Mouse (Mus musculus) heart, postnatal 4 days (tissue): ENCODE data around the gene Mgrn1. TPM values are rescaled to one million over a fixed set of nuclear protein-coding genes. Genes with fewer than 3 reads are reported as not detected.

ENCODE experiments used
- DNase-seq: peaks from one replicate; pipeline ENCODE4 v3.0.0; 2021
- total RNA-seq, 2 experiments: library from RNA; stranded (reverse); gene quantifications; 2 replicates each; pipeline ENCODE4 v1.2.3; 2021

Gene Mgrn1
- total RNA-seq, 2 experiments from 2014 or later = 170 to 187 TPM

GRCm38 (mm10) chr16:4909745-4910144, 23.7 kb downstream of the Mgrn1 start:
- peak; percentile 38 for DNase-seq

DNA sequence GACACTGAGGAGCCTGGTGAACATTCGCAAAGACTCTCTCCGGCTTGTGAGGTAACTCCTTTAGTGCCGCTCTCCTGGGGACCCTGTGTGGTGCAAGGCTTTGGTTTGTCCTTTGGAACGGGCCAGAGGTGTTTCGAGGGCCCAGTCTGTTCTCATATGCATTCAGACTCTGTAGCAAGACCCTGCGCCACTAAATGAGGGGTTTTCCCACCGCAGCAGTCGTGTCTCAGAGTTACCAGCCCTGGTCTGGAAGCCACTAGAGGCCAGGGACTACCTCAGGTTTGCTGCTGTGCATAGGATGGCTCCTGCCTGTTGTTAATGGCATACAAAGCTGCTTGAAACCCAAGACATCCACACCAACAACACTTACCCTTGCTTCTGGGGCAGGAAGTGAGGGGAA, 24.7 kb downstream of the Mgrn1 start:
- DNase-seq = no peak

- DNase-seq = no peak
These were observed 26.1 kb downstream of the Mgrn1 start for GRCm38 (mm10) chr16:4912074-4912648.

DNA sequence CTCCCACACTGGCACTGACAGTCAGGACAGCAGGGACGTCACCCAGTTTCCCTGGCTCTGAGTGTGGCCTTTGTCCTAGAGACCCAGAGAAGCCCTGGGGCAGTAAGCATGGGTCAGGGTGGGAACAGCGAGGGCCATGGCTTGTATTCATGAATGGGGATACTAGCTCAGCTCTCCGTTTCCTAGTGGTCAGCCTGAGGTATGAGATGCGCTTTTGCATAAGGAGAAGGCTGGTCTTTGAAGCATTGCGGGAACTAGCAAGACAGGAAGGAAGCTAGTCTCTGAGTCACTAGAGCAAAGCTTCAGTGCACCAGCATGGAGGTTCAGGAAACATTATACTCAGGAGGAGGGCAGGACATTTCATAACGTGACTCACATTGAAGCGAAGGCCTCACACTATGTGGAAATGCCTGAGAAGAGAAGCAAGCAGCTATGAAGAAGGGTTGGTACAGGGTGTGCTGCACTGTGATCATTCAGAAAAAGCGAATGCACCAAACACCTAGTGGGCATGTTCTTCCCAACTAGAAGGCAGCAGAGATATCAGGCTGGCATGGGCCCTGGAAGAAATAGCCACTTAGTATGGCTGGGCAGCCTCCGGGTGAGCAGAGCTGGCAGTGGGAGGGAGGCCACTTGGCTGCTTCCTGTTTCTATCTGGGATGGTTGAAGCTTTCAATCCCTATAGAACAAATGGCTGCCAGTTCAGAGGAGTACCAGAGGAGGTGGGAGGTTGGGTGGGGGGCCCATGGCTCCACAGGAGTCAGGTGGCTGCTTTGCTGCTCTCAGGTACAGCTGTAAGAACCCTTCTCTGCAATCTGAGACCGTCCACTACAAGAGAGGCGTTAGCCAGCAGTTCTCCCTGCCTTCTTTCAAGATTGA, 27.1 kb downstream of the Mgrn1 start:
- DNase-seq = no peak

GRCm38 (mm10) chr16:4913783-4914735, 28.0 kb downstream of the Mgrn1 start:
- DNase-seq = peak; percentile 93

GRCm38 (mm10) chr16:4915931-4916330, 29.9 kb downstream of the Mgrn1 start:
- no peak for DNase-seq

GRCm38 (mm10) chr16:4916608-4917007, 30.6 kb downstream of the Mgrn1 start:
- no peak for DNase-seq

GRCm38 (mm10) chr16:4920556-4920955, 34.5 kb downstream of the Mgrn1 start:
- no peak for DNase-seq

- no peak for DNase-seq
These were observed 36.4 kb downstream of the Mgrn1 start for GRCm38 (mm10) chr16:4922481-4922880.

DNA sequence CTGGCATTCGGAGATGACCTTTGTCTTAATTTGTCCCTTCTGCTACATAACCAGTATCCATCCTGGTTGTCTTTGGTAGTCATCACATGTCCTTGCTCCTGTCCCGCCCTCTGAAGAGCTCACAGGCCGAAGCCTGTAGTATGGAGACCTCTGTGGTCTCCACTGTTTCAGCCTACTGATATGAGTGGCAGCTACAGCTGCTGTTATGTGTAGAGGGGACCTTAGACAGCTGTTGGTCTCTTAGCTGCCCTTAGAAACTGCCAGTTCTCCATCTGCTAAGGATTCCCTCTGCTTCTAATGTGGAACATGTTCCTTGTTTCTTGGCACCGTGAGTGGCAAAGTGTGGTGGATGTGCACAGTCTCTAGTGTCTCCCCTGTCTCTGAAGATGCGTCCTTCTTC, 37.9 kb downstream of the Mgrn1 start:
- no peak for DNase-seq

DNA sequence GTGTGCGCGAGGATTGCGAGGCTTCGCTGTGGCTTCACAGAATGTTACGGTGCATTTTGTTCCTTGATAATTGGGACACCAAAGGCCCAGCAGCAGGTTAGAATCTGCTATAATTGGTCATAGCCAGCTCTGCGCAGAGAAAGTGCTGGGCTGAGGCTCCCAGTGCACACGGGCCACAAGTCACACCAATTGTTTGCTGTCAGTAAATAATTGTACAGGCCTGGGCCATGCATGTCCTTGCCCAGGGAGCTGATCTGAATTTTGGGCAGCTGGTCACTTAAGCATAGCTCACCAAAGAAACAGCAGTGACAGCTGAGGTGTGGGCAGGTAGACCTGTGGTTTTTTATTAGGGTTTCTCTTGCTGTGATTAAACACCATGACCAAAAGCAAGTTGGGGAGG, 41.9 kb downstream of the Mgrn1 start:
- DNase-seq = no peak

DNA sequence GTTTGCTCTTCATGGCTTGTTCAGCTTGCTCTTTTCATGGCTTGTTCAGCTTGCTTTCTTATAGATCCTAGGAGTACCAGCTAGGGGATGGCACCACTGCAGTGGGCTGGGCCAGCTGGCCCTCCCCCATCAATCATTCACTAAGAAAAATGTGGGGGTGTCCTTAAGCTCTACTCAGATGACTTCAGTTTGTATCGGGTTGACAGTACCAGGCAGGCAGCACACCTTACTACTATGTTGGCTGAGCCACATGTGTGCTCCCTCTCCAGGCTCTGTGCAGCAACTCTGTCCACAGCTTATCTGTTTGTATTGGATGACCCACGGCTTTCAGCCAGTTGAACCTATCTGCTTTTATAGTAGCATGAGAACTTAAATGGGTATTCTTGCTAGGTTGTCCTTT, 42.4 kb downstream of the Mgrn1 start:
- DNase-seq = no peak

DNA sequence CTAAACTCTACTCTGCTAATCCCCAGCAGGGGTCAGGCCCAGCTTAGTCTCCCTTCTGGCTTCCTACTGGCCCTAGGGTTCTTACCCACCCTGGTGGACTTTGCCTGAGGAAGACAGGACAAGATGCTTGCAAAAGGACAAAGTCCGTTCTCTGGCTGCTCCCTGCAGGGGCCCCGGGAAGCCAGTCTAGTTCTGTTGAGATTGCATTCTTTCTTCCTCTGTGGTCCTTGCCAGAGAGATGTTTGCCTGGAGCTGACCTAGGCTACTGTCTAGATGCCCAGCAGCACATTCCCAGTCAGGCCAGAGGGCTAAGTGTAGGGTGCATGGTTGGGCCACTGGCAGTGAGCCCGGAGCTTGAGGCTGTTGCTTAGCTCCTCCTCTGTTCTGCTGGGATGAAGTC, 46.4 kb downstream of the Mgrn1 start:
- no peak for DNase-seq

DNA sequence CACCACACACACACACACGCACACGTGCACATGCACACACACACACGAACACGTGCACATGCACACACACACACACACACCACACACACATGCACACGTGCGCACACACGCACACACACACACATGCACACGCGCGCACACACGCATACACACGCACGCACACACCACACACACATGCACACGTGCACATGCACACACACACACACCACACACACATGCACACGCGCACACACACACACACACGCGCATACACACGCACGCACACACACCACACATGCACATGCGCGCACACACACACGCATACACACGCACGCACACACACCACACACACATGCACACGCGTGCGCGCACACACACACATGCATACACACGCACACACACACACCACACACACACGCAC, 49.4 kb downstream of the Mgrn1 start:
- DNase-seq = no peak

GRCm38 (mm10) chr16:4935931-4936703, 50.1 kb downstream of the Mgrn1 start:
- no peak for DNase-seq

DNA sequence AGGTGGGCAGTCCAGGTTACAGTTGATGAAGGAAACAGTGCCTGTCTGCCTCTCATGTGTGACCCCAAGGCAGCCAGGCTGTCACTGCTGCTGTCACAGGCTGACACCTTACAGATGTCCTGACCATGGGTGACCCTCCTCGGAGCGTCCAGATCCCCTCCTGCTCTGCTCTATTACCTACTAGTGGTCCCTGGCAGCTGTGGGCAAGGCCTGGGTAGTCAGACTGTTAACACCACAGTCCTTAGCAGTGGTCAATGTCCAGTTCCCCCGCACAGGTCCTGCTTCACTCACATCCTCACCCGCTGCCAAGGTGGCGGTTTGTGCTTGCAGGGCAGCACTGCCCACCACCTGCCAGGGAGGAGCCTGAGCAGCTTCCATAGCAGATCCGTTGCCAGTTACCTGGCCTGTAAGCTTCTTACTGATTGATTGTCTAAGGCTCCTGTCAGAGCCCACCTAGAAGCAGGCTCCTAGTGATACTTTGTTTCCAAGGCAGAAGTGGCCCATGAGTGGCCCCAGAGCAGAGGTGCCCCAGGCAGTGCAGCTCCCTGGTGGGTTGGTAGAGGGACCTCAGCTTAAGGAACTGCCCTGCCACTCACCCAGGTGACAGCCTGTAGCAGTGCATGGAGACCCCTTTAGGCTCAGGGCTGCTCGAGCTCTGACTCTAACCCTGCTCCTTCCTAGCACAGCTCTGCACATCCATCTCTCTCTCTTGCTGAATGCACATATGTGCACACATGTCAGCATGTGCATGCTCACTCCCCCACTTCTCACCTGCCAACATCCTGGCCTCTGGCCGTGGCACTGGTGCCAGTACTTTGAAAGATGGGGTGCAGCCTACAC, 51.5 kb downstream of the Mgrn1 start:
- DNase-seq = no peak

DNA sequence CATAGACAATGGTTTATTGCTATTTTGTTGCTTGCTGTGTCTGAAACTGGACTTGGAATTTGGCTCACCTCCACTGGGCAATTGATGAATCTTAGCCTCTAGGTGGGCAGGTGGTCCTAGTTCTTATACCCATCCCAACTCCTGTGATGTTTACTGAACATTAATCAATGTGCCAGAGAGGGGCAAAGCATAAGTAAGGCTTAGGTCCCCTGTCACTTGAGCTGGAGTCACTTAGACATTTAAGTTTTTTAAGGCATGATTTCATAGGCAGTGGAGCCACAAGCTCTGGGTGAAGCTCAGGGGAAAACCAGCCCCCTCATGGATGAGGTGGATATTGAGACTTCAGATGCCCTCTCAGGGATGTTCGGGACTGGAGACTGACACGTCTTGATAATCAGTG, 52.4 kb downstream of the Mgrn1 start, which contains the start of gene Nudt16l1:
TSS of gene Nudt16l1 (plus strand) at position 301 of the 400 bp plus-strand sequence.
- no peak for DNase-seq

- peak; percentile 97 for DNase-seq
These were observed 52.9 kb downstream of the Mgrn1 start for GRCm38 (mm10) chr16:4938989-4939388.

DNA sequence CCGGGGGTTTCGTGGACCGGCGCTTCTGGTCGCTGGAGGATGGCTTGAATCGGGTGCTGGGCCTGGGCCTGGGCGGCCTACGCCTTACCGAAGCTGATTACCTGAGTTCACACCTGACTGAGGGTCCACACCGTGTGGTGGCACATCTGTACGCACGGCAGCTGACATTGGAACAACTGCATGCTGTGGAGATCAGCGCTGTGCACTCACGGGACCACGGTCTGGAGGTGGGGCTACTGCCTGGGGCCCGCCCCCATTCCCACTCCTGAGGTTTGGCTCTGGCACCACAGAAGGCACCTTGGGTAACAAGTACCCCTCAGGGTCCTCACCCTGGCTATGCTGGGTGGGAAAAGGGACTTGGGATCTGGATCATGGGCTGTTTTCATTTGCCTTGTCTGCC, 53.4 kb downstream of the Mgrn1 start:
- peak; percentile 50 for DNase-seq

GRCm38 (mm10) chr16:4940311-4940850, 54.3 kb downstream of the Mgrn1 start:
- no peak for DNase-seq

- no peak for DNase-seq
These were observed 55.0 kb downstream of the Mgrn1 start for GRCm38 (mm10) chr16:4941016-4941415.
